Mouse (Mus musculus) lung, postnatal 4 days (tissue): ENCODE measurements around the gene Sema5a.
A peak's percentile ranks its signal among the peaks of the same experiment; 100 is the strongest.

ENCODE experiments used
- DNase-seq, 2 experiments: peaks; one replicate each; pipeline ENCODE4 v3.0.0; 2021

Sema5a gene

DNA sequence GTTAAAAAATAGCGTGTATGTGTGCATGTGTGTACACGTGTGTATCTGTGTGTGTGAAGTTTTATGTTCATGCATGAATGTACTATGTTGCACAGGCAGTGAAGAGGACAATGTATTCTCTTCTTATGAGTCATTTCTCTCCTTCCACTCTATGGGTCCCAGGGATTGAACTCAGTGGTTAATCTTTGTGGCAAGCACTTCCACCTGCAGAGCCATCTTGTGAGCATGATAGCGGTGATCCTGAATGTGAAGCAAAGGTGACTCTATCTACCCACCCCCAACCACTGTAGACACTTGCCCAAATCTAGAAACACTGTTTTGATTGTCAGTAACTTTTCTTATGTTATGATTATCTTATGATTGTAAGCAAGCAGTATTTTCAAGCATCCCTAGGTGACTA, 133.2 kb downstream of the Sema5a start:
- DNase-seq, result no peak

DNA sequence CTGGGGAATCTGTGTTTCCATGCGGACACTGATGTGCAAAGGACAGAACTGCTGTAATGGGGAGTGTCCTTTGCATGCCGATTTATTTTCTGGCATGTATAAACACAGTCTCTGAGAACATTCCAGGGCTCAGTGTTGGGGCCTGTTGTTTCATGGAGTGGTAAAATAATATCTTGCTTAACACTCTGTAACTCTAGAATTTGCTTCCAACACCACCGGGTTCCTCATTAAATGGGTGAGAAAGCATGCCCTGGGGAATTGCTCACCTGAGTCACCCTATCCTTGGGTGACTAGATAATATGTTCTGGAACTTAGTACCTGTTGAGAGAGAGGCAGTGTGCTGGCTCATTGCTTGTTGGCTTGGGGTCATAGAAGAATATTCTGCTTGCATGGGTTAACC, 135.7 kb downstream of the Sema5a start:
- DNase-seq, result no peak

DNA sequence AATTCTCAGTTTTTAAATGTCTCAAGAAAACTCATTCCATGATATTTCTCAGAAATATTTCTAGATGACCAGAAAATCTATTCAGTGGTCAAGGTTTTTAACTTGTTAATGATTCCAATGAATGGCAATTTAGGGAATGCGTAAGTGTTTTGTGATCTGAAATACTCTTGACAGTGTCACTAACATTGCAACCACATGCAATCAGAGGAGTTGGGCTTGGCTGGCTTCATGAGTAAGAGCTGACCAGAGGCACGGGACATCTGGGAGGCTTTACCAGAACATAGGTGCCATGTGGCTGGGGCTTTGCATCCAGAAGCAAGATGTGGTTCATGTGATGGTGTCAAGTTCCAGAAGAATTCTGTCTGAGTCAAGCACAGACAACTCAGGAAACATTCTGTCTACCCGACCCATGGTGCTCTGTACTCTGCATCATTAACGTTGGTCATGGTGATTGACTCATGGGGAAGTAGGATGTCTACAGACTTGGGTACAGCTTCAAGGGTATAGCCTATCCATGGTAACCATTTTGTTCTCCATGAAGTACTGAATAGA, 138.4 kb downstream of the Sema5a start:
- DNase-seq, result no peak

DNA sequence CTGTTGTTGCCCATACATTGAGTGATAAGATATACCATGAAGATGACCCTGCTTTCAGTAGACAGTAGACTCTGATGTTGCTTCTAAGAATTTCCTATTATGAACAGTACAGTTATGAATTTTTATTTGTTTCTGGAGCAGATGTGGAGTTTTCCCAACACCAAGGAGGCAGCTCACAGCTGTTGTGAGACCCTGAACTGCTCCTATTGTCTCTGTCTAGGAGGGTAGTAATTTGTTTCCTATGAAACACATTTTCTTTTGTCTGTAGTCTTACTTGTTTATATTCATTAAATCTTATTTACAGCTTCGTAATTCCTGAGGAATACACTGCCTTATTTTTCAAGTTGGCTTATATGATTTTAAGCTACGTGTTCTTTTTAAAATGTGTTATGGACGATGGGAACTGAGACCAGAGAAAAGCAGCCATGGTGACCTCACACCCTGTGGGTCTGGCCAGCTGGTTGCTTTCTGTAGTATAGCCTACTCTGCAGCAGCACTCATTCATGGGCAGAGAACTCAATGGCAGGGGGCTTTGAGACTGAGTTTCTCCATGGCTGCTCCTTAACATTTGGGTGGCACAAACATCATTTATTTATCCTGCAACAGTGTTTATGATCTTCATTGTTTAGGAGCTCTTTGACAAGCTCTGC, 151.8 kb downstream of the Sema5a start:
- DNase-seq, result no peak

DNA sequence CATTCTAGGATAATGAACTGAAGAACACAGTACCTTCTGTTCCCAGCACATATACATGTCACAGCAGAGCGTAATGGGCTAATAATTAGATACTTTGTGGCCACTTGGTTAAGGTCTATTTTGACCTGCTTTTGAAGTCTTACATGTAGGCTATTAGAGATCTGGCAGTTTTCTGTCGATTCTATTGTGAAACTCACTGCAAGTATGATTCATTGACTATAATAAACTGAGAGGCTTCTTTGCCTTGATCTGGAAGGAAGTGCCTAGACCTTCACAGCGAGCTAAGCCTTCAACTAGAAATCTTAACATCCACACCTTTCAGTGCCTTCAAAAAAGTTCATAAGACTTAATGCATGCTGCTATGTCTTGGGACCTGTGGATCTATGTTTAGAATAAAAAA, 152.5 kb downstream of the Sema5a start:
- no peak for DNase-seq

- DNase-seq, result no peak
These were observed 154.1 kb downstream of the Sema5a start for GRCm38 (mm10) chr15:32398721-32399120.

- no peak for DNase-seq
These were observed 157.4 kb downstream of the Sema5a start for GRCm38 (mm10) chr15:32401909-32402527.

- no peak for DNase-seq
These were observed 158.7 kb downstream of the Sema5a start for GRCm38 (mm10) chr15:32403321-32403720.

DNA sequence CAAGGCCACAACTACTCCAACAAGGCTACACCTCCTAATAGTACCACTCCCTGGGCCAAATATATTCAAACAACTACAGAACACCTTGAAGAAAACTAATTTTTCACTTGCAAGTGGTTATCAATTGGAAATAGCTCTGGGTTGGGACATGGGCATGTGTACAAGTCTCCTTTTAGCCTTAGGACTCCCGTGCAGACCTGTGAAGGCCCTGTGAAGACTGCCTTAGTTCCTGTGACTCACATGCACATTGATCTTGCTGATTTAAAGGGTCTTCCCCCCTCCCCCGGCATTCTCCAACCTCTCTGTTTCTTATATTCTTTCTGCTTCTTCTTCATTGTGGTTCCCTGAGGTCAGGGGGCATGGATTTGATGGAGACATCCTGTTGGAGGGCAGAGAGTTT, 161.8 kb downstream of the Sema5a start:
- no peak for DNase-seq

DNA sequence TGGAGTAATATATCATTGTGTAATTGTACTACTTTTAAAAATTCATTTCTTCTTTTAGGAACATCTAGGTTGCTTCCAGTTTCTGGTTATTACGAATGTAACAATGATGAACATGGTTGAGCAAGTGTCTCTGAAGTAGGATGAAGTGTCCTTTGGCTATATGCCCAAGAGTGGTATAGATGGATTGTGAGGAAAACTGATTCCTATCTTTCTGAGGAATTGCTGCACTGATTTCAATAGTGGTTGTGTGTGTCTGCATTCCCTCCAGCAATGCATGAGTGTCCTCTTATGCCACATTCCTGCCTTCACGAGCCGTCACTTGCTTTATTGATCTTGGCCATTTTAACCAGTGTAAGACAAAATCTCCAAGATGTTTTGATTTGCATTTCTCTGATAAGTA, 163.2 kb downstream of the Sema5a start:
- DNase-seq, result no peak

GRCm38 (mm10) chr15:32416291-32416690, 171.7 kb downstream of the Sema5a start:
- DNase-seq, result no peak

DNA sequence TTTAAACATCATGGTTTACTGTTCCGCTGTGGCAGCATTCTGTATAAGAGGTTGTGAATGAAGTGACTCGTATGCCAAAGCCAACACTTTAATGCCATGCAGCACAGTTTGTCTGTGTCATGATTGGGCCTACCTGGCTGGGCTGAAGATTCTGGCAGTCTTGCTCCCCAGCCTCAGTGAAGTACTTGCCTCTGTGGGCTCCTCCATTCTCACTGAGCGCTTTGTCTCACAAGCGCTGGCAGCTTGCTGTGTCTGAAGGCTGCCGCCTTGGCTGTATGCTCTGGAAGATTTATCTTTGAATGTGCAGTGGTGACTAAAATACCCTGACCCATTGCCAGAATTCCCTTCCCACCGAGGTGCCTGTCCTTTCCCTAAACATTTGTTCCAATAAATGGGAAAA, 178.0 kb downstream of the Sema5a start:
- DNase-seq, result no peak

- no peak for DNase-seq
These were observed 178.5 kb downstream of the Sema5a start for GRCm38 (mm10) chr15:32423061-32423460.

- DNase-seq, result no peak
These were observed 182.7 kb downstream of the Sema5a start for GRCm38 (mm10) chr15:32427188-32427924.

- no peak for DNase-seq
These were observed 188.6 kb downstream of the Sema5a start for GRCm38 (mm10) chr15:32432927-32433832.

DNA sequence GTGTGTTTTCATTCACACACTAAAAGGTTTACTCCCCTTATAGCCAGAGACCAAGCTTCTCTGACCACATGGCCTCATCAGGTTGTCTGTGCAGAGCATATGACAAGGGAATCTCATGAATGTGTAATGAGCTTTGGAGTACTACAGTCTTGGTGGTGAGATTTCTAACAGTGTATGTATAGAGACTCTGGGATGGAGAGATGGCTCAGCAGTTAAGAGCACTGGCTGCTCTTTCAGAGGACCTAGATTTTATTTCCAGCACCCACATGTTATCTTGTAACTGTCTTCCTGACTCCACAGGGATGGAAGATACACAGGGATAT, 189.2 kb downstream of the Sema5a start:
- DNase-seq, result no peak

DNA sequence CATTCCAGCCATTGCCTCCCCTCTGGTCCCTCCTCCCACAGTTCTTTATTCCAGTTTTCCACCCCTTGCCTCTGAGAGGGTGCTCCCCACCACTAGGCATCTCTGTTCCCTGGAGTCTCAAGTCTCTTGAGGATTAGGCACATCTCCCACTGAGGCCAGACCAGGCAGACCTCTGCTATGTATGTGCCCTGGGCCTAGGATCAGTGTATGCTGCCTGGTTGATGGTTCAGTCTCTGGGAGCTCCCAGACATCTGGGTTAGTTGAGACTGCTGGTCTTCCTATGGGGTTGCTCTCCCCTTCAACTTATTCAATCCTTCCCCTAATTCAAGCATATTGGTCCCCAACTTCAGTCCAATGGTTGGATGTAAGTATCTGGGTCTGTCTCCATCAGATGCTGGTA, 189.7 kb downstream of the Sema5a start:
- no peak for DNase-seq

- peak; percentile 69 to 74 for DNase-seq
These were observed 193.0 kb downstream of the Sema5a start for GRCm38 (mm10) chr15:32437654-32438053.

GRCm38 (mm10) chr15:32442745-32443144, 198.1 kb downstream of the Sema5a start:
- DNase-seq, result peak in 1 of 2 experiments; percentile 25

- no peak for DNase-seq
These were observed 203.1 kb downstream of the Sema5a start for GRCm38 (mm10) chr15:32447558-32448349.

GRCm38 (mm10) chr15:32459046-32459445, 214.4 kb downstream of the Sema5a start:
- DNase-seq, result no peak

GRCm38 (mm10) chr15:32460238-32460637, 215.6 kb downstream of the Sema5a start:
- DNase-seq, result no peak
